Mouse (Mus musculus): ENCODE data around the gene Hcfc1.

The Hcfc1 gene

GRCm38 (mm10) chrX:73966248-73967176 is at the start of gene Hcfc1:
Gene Hcfc1 (minus strand): TSS chrX:73966357.
- DNase-seq (ENCODE audit: low spot score) = peak; percentile 91

- no peak for DNase-seq (ENCODE audit: low spot score)
Observed at GRCm38 (mm10) chrX:74014597-74014996, 48.4 kb upstream of the Hcfc1 start.

GRCm38 (mm10) chrX:74008063-74008462 is 41.9 kb upstream of the Hcfc1 start:
- DNase-seq (ENCODE audit: low spot score) = no peak

- DNase-seq (ENCODE audit: low spot score) = peak; percentile 34
Observed at GRCm38 (mm10) chrX:74006401-74006800, 40.2 kb upstream of the Hcfc1 start.

GRCm38 (mm10) chrX:74003644-74004043 is 37.5 kb upstream of the Hcfc1 start:
- DNase-seq (ENCODE audit: low spot score) = no peak

- no peak for DNase-seq (ENCODE audit: low spot score)
Observed at GRCm38 (mm10) chrX:74001024-74001423, 34.9 kb upstream of the Hcfc1 start.

- peak; percentile 80 for DNase-seq (ENCODE audit: low spot score)
Observed at GRCm38 (mm10) chrX:73998911-73999869, 33.0 kb upstream of the Hcfc1 start.

- DNase-seq (ENCODE audit: low spot score) = no peak
Observed at GRCm38 (mm10) chrX:73977783-73978182, 11.6 kb upstream of the Hcfc1 start.

GRCm38 (mm10) chrX:73976283-73976682 is 10.1 kb upstream of the Hcfc1 start:
- DNase-seq (ENCODE audit: low spot score) = no peak

- no peak for DNase-seq (ENCODE audit: low spot score)
Observed at GRCm38 (mm10) chrX:73972774-73973173, 6.6 kb upstream of the Hcfc1 start.

GRCm38 (mm10) chrX:73970781-73971180 is 4.6 kb upstream of the Hcfc1 start:
- DNase-seq (ENCODE audit: low spot score) = no peak

- DNase-seq (ENCODE audit: low spot score) = no peak
Observed at GRCm38 (mm10) chrX:73969729-73970128, 3.6 kb upstream of the Hcfc1 start.

- no peak for DNase-seq (ENCODE audit: low spot score)
Observed at GRCm38 (mm10) chrX:73969167-73969566, 3.0 kb upstream of the Hcfc1 start.

- peak; percentile 94 for DNase-seq (ENCODE audit: low spot score)
Observed at GRCm38 (mm10) chrX:73967177-73968075, 1.3 kb upstream of the Hcfc1 start.

GRCm38 (mm10) chrX:73965307-73965706 is 850 bp downstream of the Hcfc1 start:
- DNase-seq (ENCODE audit: low spot score) = peak; percentile 49

- DNase-seq (ENCODE audit: low spot score) = no peak
Observed at GRCm38 (mm10) chrX:73964363-73964762, 1.8 kb downstream of the Hcfc1 start.

- DNase-seq (ENCODE audit: low spot score) = no peak
Observed at GRCm38 (mm10) chrX:73954988-73955387, 11.2 kb downstream of the Hcfc1 start.

GRCm38 (mm10) chrX:73952603-73953002 is 13.6 kb downstream of the Hcfc1 start:
- DNase-seq (ENCODE audit: low spot score) = no peak

- no peak for DNase-seq (ENCODE audit: low spot score)
Observed at GRCm38 (mm10) chrX:73949341-73949740, 16.8 kb downstream of the Hcfc1 start.

GRCm38 (mm10) chrX:73948647-73949046 is 17.5 kb downstream of the Hcfc1 start:
- peak; percentile 80 for DNase-seq (ENCODE audit: low spot score)

- DNase-seq (ENCODE audit: low spot score) = no peak
Observed at GRCm38 (mm10) chrX:73946896-73947295, 19.3 kb downstream of the Hcfc1 start.
